Mouse (Mus musculus): ENCODE measurements around the gene Dsp. TPM values are rescaled to one million over a fixed set of nuclear protein-coding genes. Genes with fewer than 3 reads are reported as not detected.

The Dsp gene
- polyA plus RNA-seq, 1 experiment from 2014 or later: 4.8 TPM

GRCm38 (mm10) chr13:38235370-38235769, 84.3 kb downstream of the Dsp start:
- no peaks in the 10 kb centered on the region for H3K4me1 ChIP-seq (replicated peaks)
- no peak overlapping the region for H3K4me3 ChIP-seq (replicated peaks)
- H3K27me3 ChIP-seq: no peaks in the 10 kb centered on the region
- H3K9me3 ChIP-seq: 0 out of 2 replicates have a peak, but pooled peaks cover 4% of the 10 kb centered on the region
- no peak overlapping the region for H3K27ac ChIP-seq
- no peak overlapping the region for H3K4me2 ChIP-seq
- WGBS: 77% methylated on average over 3 of the region's 3 CpGs
- no peak for ATAC-seq (ENCODE audit: insufficient number of reproducible peaks, insufficient read depth, low FRiP score, low TSS enrichment, low read depth)
- no peaks in the 10 kb centered on the region; the same call in 1 of the 2 replicates for H3K36me3 ChIP-seq
- H3K9ac ChIP-seq (replicated peaks): no peak overlapping the region

- Histone ChIP-seq H3K9ac (replicated peaks) (no peak overlapping the region), H3K9me3 (no peaks in the 10 kb centered on the region), H3K36me3 (no peaks in the 10 kb centered on the region), H3K27me3 (no peaks in the 10 kb centered on the region; the same call in 1 of the 2 replicates), H3K27ac (no peak overlapping the region), H3K4me3 (replicated peaks) (no peak overlapping the region), H3K4me1 (replicated peaks) (no peaks in the 10 kb centered on the region), H3K4me2 (no peak overlapping the region)
- ATAC-seq (ENCODE audit: insufficient number of reproducible peaks, insufficient read depth, low FRiP score, low TSS enrichment, low read depth): no peak
- 70% methylated on average over 5 of the region's 5 CpGs for WGBS
These were observed 97.1 kb downstream of the Dsp start for GRCm38 (mm10) chr13:38248151-38248550.

Other genes with a start within 250 kb of the Dsp start
- gene Ssr1, start 157.1 kb upstream of the Dsp start, polyA plus RNA-seq (2016; fragmentation: Nextera tagmentation; extraction: Ambion mirVana): 128 and 134 TPM in 2 replicates
- gene Riok1, start 114.3 kb upstream of the Dsp start, polyA plus RNA-seq (2016; fragmentation: Nextera tagmentation; extraction: Ambion mirVana): 68.6 and 73.3 TPM in 2 replicates
- 1.4 and 1.6 TPM in 2 replicates for gene Cage1, start 114.2 kb upstream of the Dsp start, polyA plus RNA-seq (2016; fragmentation: Nextera tagmentation; extraction: Ambion mirVana)
- 38.3 and 43.8 TPM in 2 replicates for gene Snrnp48, start 53.6 kb downstream of the Dsp start, polyA plus RNA-seq (2016; fragmentation: Nextera tagmentation; extraction: Ambion mirVana)
- gene Bmp6, start 193.8 kb downstream of the Dsp start, polyA plus RNA-seq (2016; fragmentation: Nextera tagmentation; extraction: Ambion mirVana): 0.75 and 1.4 TPM in 2 replicates